Mouse (Mus musculus) neutrophil, adult 5-6 weeks (primary cell): ENCODE measurements at regions not wholly inside any gene's neighbourhood (a gene's known extent, or its start where the extent isn't known, plus 50 kb on each side); places are given as distances from the start of the nearest gene placed in this dataset.
A peak's percentile ranks its signal among the peaks of the same experiment; 100 is the strongest.

Experiments
- ATAC-seq: fragments of 151-379, 151-347 bp; 2 replicates; pipeline ENCODE4 v1.8.0; 2017; ENCODE audit warnings: mild to moderate bottlenecking, moderate TSS enrichment; ENCODE audit not compliant: insufficient number of reproducible peaks, poor library complexity, low FRiP score, severe bottlenecking; ENCODE audit errors: extremely low read depth

GRCm38 (mm10) chr1:13424524-13424923 lies 2010.6 kb downstream of the A830018L16Rik start:
- no peak for ATAC-seq

- ATAC-seq, result no peak
Measured at GRCm38 (mm10) chr1:13425601-13426327, 2011.9 kb downstream of the A830018L16Rik start.

DNA sequence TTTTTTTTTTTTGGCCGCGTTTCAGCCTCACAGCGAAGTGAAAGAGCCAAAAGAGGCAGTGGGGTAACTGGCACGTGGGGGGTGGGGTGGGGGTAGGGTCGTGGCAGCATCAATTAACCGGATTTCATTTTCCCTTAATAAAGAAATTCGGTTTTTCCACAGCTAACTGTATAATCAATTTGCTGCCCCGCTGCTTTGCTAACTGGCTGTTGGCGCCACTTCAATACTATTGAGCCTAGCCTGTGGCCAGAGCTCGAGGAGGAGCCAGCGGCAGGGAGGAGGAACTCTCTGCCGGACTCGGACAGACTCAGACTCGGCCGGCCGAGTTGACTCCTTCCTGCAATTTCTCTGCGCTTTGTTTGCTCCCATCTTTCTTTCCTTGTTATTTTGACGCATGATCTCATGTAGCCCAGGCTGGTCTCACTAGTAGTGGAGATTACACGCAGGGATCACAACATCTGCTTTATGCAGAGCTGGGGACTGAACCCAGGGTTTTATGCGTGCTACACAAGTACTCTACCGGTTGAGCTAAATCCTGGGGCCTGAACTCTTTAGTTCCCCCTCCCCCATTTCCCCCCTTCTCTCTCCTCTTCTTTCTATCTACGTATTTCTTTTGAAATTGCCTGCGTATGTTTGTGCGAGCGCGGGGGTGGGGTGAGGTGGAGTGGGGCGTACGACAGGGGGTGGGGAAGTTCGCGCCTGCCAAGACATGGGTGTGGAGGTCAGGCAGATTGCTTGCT lies 2012.6 kb downstream of the A830018L16Rik start:
- ATAC-seq, result peak; percentile 66

DNA sequence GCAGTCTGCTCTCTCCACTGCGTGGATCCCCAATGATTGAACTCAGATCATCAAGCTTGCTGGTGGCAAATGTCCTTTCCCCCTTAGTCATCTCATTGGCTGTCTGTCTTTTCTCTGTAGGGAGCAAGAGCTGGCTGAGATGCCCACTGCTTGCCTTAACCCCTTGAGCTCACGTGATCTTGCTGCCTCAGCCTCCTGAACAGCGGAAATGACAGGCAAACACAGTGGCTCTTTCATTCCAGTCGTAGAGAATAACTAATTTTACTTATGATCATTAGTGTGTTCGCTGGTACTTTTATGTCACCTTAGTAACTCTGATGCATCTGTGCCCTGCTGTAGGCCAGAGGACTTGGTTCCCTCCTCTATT lies 2013.1 kb downstream of the A830018L16Rik start:
- 0 out of 2 replicates have a peak, but pooled peaks have one; percentile 11 for ATAC-seq

GRCm38 (mm10) chr1:13427501-13428207 lies 2013.7 kb downstream of the A830018L16Rik start:
- ATAC-seq, result no peak

DNA sequence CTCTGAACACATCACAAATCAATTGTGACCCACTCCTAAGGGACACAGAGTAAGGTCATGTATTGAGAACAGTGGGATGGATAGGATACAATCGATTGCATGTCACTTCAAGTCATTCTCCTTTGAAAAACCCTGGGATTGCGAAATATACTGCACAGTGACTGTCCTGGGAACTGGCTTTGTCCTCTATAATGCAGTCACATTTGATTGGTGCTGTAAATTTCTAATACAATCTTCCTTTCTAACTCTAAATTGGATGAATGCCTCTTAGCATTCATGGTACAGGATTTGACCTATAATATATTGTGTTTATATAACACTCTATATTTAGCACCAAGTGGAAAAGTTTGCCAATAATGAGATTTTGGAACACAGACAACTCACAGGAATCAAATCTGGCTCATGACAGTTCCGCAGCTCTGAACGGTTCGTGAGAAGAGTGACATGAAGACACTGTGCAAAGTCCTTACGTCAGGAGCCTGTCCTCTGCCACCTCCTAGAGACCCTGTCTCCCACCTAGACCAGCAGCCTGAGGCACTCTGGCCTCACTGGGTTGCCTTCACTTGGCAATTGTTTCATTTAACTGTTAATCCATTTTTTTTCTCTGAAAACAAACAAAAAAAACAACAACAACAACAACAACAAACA lies 2024.0 kb downstream of the A830018L16Rik start:
- ATAC-seq, result no peak

GRCm38 (mm10) chr1:13442366-13442765 lies 2028.5 kb downstream of the A830018L16Rik start:
- ATAC-seq, result no peak

DNA sequence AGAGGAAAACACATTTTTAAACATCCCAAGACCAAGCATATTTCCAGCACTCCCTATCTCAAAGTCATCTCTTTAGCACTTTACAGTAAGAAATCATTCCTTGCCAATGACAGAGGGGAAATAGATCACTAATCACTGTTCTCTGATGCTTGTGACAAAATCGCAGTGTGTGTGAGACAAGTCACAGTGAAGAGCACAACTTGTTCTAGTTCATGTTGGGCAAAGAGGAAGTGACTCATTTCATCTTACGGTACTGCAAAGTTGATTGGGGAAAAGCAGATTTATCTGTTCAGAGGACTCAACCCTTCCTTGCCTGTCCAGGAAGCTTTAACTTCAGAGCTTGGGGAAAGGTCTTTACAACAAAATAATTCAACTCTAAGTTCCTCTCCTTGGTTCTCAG lies 2040.6 kb downstream of the A830018L16Rik start:
- ATAC-seq, result no peak

DNA sequence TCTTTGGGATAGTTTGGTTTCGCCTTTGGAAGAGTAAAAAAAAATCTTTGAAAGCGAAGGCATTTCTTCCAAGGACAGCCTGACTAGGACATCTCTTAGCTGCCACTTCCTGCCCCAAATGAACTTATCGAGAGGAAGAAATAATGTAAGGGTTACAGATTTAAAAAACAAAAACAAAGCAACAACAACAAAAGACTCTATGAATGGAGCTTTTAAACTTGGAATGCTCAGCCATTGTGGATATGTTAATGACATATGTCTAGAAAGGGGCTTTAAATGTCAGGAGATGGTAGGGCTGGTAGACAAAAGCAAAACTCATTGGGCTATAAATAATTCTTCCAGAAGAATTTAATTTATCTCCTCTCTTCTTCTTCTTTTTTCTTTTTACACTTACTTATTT lies 2041.7 kb downstream of the A830018L16Rik start:
- ATAC-seq, result no peak

- ATAC-seq, result no peak
Measured at GRCm38 (mm10) chr1:13464311-13464710, 2050.4 kb downstream of the A830018L16Rik start.

GRCm38 (mm10) chr1:13467174-13467573 lies 2053.3 kb downstream of the A830018L16Rik start:
- ATAC-seq, result no peak

- ATAC-seq, result no peak
Measured at GRCm38 (mm10) chr1:13467886-13468630, 2054.2 kb downstream of the A830018L16Rik start.

DNA sequence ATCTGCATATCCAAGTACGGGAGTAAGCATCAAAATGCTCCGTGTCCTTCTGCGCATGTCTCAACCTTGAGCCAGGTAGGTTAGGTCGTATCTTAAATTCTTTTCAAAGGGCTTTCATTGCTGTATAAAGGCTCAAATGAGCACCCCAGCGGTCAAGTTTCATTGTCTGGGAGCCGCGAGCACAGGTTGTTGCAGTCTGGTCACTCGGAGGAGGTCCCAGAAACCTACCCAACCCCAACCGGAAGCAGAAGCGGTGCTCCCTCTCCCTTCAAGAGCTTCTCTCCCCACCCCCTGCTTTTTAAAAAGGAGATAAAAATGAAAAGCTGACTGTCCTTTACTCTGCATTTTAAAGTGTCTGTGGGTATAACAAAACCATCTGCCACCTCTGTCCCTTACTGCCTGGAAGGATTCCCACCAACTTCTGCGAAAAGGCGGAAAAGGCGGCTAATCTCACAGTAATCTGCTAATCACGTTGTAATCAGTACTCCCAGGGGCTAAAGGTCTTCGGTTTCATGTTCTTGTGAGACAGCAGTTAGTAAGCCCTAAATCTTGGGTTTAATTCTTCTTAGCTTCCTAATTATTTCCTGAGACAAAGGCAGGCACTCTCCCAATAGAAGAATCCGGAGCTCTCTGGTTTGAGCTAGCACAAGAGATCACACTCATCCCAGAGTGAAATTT lies 2081.0 kb downstream of the A830018L16Rik start:
- no peak for ATAC-seq

DNA sequence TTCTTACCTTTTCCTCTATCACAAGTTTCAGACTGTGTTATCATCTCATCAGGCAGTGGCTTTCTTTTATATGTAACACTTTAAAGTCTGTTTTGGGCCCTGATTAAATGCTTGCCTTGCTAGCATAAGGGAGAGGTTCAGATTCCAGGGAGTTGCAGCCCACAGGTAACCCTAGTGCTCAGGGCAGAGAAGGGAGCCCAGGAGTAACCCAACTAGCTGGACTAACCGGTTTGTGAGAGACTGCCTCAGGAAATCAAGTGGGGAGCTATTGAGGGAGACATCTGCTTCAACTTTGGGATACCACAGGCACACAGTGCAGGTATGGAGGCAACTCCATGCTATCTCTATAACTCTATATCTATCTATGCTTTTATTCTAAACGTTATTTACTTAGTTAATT lies 2082.5 kb downstream of the A830018L16Rik start:
- ATAC-seq, result no peak

GRCm38 (mm10) chr1:13500456-13500855 lies 2086.6 kb downstream of the A830018L16Rik start:
- ATAC-seq, result no peak

- ATAC-seq, result no peak
Measured at GRCm38 (mm10) chr1:13501938-13502337, 2088.0 kb downstream of the A830018L16Rik start.

DNA sequence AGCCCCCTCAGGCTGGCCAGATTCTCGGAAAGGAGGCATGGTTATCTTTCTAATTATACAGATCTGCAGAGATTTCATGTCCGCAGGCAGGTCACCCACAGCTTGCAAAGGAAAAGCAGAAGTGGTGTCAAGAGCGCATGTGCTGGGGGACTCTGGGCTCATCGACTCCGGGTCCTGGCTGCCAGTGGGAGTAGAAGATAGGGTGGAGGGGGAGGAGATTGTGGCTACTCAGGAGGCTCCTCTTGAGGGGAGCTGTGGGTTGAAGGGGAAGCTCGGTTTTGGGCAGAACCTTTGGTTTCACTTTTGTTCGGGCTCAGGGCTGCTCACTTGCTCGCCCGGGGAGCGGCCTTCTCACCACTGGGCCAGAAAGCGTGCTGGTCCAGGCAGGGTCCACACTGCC lies 2099.9 kb downstream of the A830018L16Rik start:
- peak; percentile 86 for ATAC-seq
